Mouse (Mus musculus): Measurements from ENCODE around the gene Kdsr. TPM values are rescaled to one million over a fixed set of nuclear protein-coding genes. Genes with fewer than 3 reads are reported as not detected.

Gene Kdsr
- polyA plus RNA-seq, 1 experiment from 2014 or later: 17.5 TPM

- H3K4me2 ChIP-seq (ENCODE audit: low read depth, low read length): no peak overlapping the region
Observed at GRCm38 (mm10) chr1:106688161-106688516, 71.4 kb downstream of the Kdsr start.

GRCm38 (mm10) chr1:106687435-106688160 lies 71.9 kb downstream of the Kdsr start:
- Histone ChIP-seq H3K9ac (ENCODE audit: low read length) (no peak overlapping the region), H3K4me3 (ENCODE audit: low read length) (no peak overlapping the region), H3K4me2 (ENCODE audit: low read depth, low read length) (no peak overlapping the region), H3K9me3 (ENCODE audit: control insufficient read depth, low read length) (no peaks in the 10 kb centered on the region), H3K27ac (ENCODE audit: low read length) (no peak overlapping the region), H3K4me1 (replicated peaks; ENCODE audit: control insufficient read depth, insufficient read depth, low read length) (peaks cover 3% of the 10 kb centered on the region; the same call in 1 of the 2 replicates), H3K36me3 (ENCODE audit: control insufficient read depth, insufficient read depth, low read length) (no peaks in the 10 kb centered on the region), H3K27me3 (ENCODE audit: control insufficient read depth, insufficient read depth, low read depth, low read length) (no peaks in the 10 kb centered on the region)
- 75% methylated on average over 18 of the region's 18 CpGs for WGBS
- ATAC-seq (ENCODE audit: low read depth): 0 out of 2 replicates have a peak, but pooled peaks have one; percentile 15

More at GRCm38 (mm10) chr1:106688161-106688516, 71.4 kb downstream of the Kdsr start:
- H3K27me3 ChIP-seq (ENCODE audit: control insufficient read depth, insufficient read depth, low read depth, low read length): no peaks in the 10 kb centered on the region
- no peak overlapping the region for H3K4me3 ChIP-seq (ENCODE audit: low read length)
- H3K9ac ChIP-seq (ENCODE audit: low read length): no peak overlapping the region
- no peak for ATAC-seq (ENCODE audit: low read depth)
- 64% methylated on average over 5 of the region's 5 CpGs for WGBS
- peaks cover 3% of the 10 kb centered on the region; the same call in 1 of the 2 replicates for H3K4me1 ChIP-seq (replicated peaks; ENCODE audit: control insufficient read depth, insufficient read depth, low read length)
- no peaks in the 10 kb centered on the region for H3K36me3 ChIP-seq (ENCODE audit: control insufficient read depth, insufficient read depth, low read length)
- H3K9me3 ChIP-seq (ENCODE audit: control insufficient read depth, low read length): no peaks in the 10 kb centered on the region
- H3K27ac ChIP-seq (ENCODE audit: low read length): no peak overlapping the region

DNA sequence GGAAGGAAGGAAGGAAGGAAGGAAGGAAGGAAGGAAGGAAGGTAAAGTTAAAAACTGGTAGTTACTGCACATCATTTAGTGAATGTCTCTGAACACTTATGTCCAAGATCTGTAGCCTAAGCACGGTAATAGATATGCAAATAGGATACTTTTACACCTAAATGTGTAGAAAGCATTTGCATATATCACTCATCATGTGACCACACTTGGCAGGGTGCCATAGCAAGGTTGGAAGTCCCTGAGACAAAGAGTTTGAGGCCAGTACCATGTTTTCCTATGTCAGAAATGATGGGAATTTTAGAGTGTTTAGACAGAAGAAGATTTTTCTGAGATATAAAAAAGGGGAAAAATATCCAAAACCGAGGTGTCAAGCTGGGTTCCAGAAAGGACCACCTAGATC lies 73.8 kb downstream of the Kdsr start:
- Histone ChIP-seq H3K4me2 (ENCODE audit: low read depth, low read length) (no peak overlapping the region), H3K36me3 (ENCODE audit: control insufficient read depth, insufficient read depth, low read length) (no peaks in the 10 kb centered on the region), H3K4me1 (replicated peaks; ENCODE audit: control insufficient read depth, insufficient read depth, low read length) (peaks cover 3% of the 10 kb centered on the region; the same call in 1 of the 2 replicates), H3K27ac (ENCODE audit: low read length) (no peak overlapping the region), H3K27me3 (ENCODE audit: control insufficient read depth, insufficient read depth, low read depth, low read length) (no peaks in the 10 kb centered on the region), H3K9me3 (ENCODE audit: control insufficient read depth, low read length) (no peaks in the 10 kb centered on the region), H3K9ac (ENCODE audit: low read length) (no peak overlapping the region), H3K4me3 (ENCODE audit: low read length) (no peak overlapping the region)
- ATAC-seq (ENCODE audit: low read depth): no peak
- 70% methylated on average over 2 of the region's 2 CpGs for WGBS

DNA sequence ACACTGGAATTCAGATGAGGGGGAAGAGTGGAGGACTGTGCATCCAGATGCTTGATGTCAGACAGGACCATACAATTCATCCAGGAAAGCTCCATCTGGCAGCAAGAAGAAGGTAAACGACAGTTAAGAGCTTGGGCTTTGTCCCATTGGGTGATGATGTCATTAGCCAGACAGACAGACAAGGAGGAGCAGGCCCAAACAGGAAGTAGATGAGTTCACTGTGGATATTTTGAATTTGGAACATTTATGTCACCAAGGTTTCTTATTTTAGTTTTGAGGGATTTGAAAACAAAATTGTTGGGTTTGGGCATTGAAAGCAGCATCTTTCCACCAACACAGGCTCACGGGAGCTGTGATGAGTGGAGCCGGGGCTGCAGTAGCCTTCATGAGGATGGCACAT lies 75.0 kb downstream of the Kdsr start:
- H3K36me3 ChIP-seq (ENCODE audit: control insufficient read depth, insufficient read depth, low read length): no peaks in the 10 kb centered on the region
- no peaks in the 10 kb centered on the region for H3K27me3 ChIP-seq (ENCODE audit: control insufficient read depth, insufficient read depth, low read depth, low read length)
- no peak overlapping the region for H3K4me2 ChIP-seq (ENCODE audit: low read depth, low read length)
- no peak overlapping the region for H3K27ac ChIP-seq (ENCODE audit: low read length)
- peaks cover 3% of the 10 kb centered on the region; the same call in 1 of the 2 replicates for H3K4me1 ChIP-seq (replicated peaks; ENCODE audit: control insufficient read depth, insufficient read depth, low read length)
- WGBS: 68% methylated on average over 3 of the region's 3 CpGs
- ATAC-seq (ENCODE audit: low read depth): no peak
- no peak overlapping the region for H3K9ac ChIP-seq (ENCODE audit: low read length)
- H3K4me3 ChIP-seq (ENCODE audit: low read length): no peak overlapping the region
- no peaks in the 10 kb centered on the region for H3K9me3 ChIP-seq (ENCODE audit: control insufficient read depth, low read length)

GRCm38 (mm10) chr1:106682829-106683228 lies 76.7 kb downstream of the Kdsr start:
- ATAC-seq (ENCODE audit: low read depth): no peak
- no peak overlapping the region for H3K27ac ChIP-seq (ENCODE audit: low read length)
- H3K27me3 ChIP-seq (ENCODE audit: control insufficient read depth, insufficient read depth, low read depth, low read length): no peaks in the 10 kb centered on the region
- no peak overlapping the region for H3K4me2 ChIP-seq (ENCODE audit: low read depth, low read length)
- no peaks in the 10 kb centered on the region for H3K36me3 ChIP-seq (ENCODE audit: control insufficient read depth, insufficient read depth, low read length)
- 83% methylated on average over 3 of the region's 3 CpGs for WGBS
- H3K4me1 ChIP-seq (replicated peaks; ENCODE audit: control insufficient read depth, insufficient read depth, low read length): no peaks in the 10 kb centered on the region; the same call in 1 of the 2 replicates
- H3K9ac ChIP-seq (ENCODE audit: low read length): no peak overlapping the region
- no peaks in the 10 kb centered on the region for H3K9me3 ChIP-seq (ENCODE audit: control insufficient read depth, low read length)
- no peak overlapping the region for H3K4me3 ChIP-seq (ENCODE audit: low read length)

DNA sequence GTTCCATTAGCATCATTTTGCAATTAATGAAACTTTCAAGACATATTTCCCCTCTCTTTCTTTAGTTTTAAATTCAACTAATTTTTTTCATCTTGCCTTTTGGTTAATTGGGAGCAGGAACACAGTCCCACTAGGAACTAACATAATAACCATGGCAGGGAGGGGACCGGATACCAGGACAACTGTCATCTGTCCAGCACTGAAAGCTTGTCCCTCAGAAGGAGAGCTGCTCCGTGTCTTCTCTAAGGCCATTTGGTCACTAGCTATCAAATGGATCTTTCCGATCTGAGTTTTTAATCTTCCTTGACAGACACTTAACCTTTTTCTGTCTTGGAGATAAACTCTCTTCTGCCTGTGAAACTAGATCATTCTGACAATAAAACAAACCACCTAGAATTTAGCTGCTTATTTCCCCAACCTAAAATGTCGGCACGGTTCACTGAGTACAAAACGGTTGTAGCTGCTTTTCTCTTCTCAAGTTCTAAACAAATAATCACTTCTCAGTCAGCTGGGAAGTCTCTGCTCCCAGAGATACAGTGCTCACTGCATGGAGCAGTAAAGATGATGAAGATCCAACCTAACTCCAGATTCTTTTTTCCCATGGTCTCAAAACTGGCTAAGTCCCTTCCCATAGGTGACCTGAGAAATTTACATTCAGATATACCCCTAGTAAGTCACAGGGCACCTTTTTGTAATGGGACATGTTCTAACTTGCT lies 79.6 kb downstream of the Kdsr start:
- WGBS: 55% methylated on average over 6 of the region's 6 CpGs
- no peak overlapping the region for H3K4me3 ChIP-seq (ENCODE audit: low read length)
- no peak for ATAC-seq (ENCODE audit: low read depth)
- H3K36me3 ChIP-seq (ENCODE audit: control insufficient read depth, insufficient read depth, low read length): no peaks in the 10 kb centered on the region
- H3K27ac ChIP-seq (ENCODE audit: low read length): no peak overlapping the region
- H3K9me3 ChIP-seq (ENCODE audit: control insufficient read depth, low read length): no peaks in the 10 kb centered on the region
- no peaks in the 10 kb centered on the region for H3K27me3 ChIP-seq (ENCODE audit: control insufficient read depth, insufficient read depth, low read depth, low read length)
- no peak overlapping the region for H3K4me2 ChIP-seq (ENCODE audit: low read depth, low read length)
- no peak overlapping the region for H3K9ac ChIP-seq (ENCODE audit: low read length)
- no peaks in the 10 kb centered on the region for H3K4me1 ChIP-seq (replicated peaks; ENCODE audit: control insufficient read depth, insufficient read depth, low read length)

DNA sequence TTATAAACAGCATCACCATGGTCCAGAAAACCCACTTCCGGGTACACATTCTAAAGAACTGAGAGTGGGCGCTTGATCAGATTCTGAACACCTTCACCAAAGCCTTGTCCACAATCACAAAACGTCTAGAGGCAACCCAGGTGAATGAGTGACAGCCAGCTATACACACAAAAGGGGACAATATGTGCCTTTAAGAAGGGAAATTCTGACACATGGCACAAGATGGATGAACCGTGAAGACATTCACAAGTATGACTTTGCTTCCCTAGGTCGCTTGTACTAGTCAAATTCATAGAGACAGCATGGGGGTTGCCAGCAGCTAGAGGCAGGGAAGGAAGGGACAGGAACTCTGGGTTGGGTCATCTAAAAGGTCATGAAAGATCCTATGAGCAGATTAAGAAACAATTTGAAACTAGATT lies 81.5 kb downstream of the Kdsr start:
- no peak for ATAC-seq (ENCODE audit: low read depth)
- 58% methylated on average over 5 of the region's 5 CpGs for WGBS
- no peaks in the 10 kb centered on the region for H3K4me1 ChIP-seq (replicated peaks; ENCODE audit: control insufficient read depth, insufficient read depth, low read length)
- no peak overlapping the region for H3K4me3 ChIP-seq (ENCODE audit: low read length)
- no peaks in the 10 kb centered on the region for H3K27me3 ChIP-seq (ENCODE audit: control insufficient read depth, insufficient read depth, low read depth, low read length)
- H3K9me3 ChIP-seq (ENCODE audit: control insufficient read depth, low read length): no peaks in the 10 kb centered on the region
- H3K27ac ChIP-seq (ENCODE audit: low read length): no peak overlapping the region
- H3K4me2 ChIP-seq (ENCODE audit: low read depth, low read length): no peak overlapping the region
- H3K36me3 ChIP-seq (ENCODE audit: control insufficient read depth, insufficient read depth, low read length): no peaks in the 10 kb centered on the region
- H3K9ac ChIP-seq (ENCODE audit: low read length): no peak overlapping the region

Other genes starting within 250 kb of the Kdsr start
- 18.5 and 19.7 TPM in 2 replicates for gene Bcl2, start 45.5 kb downstream of the Kdsr start, polyA plus RNA-seq (2015; fragmentation: Nextera tagmentation; extraction: Ambion mirVana)
- 68.0 and 75.2 TPM in 2 replicates for gene Vps4b, start 37.0 kb upstream of the Kdsr start, polyA plus RNA-seq (2015; fragmentation: Nextera tagmentation; extraction: Ambion mirVana)
- gene Serpinb5, start 101.4 kb upstream of the Kdsr start, polyA plus RNA-seq (2015; fragmentation: Nextera tagmentation; extraction: Ambion mirVana): 0.50 and 1.4 TPM in 2 replicates
- gene Serpinb12, start 174.7 kb upstream of the Kdsr start, polyA plus RNA-seq (2015; fragmentation: Nextera tagmentation; extraction: Ambion mirVana): 0.93 and 1.3 TPM in 2 replicates
- not detected in 2 replicates for gene Serpinb13, start 221.3 kb upstream of the Kdsr start, polyA plus RNA-seq (2015; fragmentation: Nextera tagmentation; extraction: Ambion mirVana)

Data from lung, embryonic 16.5 days (tissue).